Mouse (Mus musculus) kidney, embryonic 16.5 days (tissue): Measurements from ENCODE around the gene Isyna1. TPM values are rescaled to one million over a fixed set of nuclear protein-coding genes. Genes with fewer than 3 reads are reported as not detected.

Source experiments
- ATAC-seq: fragments of 200-750 bp; cut with Nextera tagmentation; 2 replicates; pipeline ENCODE4 v1.8.0; 2017; ENCODE audit warnings: moderate TSS enrichment; ENCODE audit not compliant: low FRiP score, low TSS enrichment
- H3K27ac ChIP-seq: fragments of 300-500 bp; sonication (generic); 2 replicates; pipeline ENCODE4 v1.5.1; 2014; ENCODE audit warnings: low read length
- H3K27me3 ChIP-seq: fragments of 300-500 bp; sonication (generic); 2 replicates; pipeline ENCODE4 v1.6.1; 2014; ENCODE audit warnings: low read length, control low read depth, mixed read lengths; ENCODE audit not compliant: insufficient read depth
- H3K36me3 ChIP-seq: fragments of 300-500 bp; sonication (generic); 2 replicates; pipeline ENCODE4 v1.6.1; 2014; ENCODE audit warnings: low read length, control low read depth, mixed read lengths; ENCODE audit not compliant: insufficient read depth
- H3K4me1 ChIP-seq: fragments of 300-500 bp; sonication (generic); 2 replicates; pipeline ENCODE4 v1.6.1; 2014; ENCODE audit warnings: low read length, control low read depth, mixed read lengths; ENCODE audit not compliant: insufficient read depth
- H3K4me2 ChIP-seq: fragments of 300-500 bp; sonication (generic); replicated peaks from 2 replicates; pipeline ENCODE4 v1.6.1; 2014; ENCODE audit warnings: low read depth, low read length
- H3K4me3 ChIP-seq: fragments of 300-500 bp; sonication (generic); 2 replicates; pipeline ENCODE4 v1.5.1; 2014; ENCODE audit warnings: mild to moderate bottlenecking, low read length
- H3K9ac ChIP-seq: fragments of 300-500 bp; sonication (generic); replicated peaks from 2 replicates; pipeline ENCODE4 v1.6.1; 2014; ENCODE audit warnings: low read length
- H3K9me3 ChIP-seq: fragments of 300-500 bp; sonication (generic); 2 replicates; pipeline ENCODE4 v1.6.1; 2016; ENCODE audit warnings: low read length, control low read depth
- WGBS: fragments of 180-500 bp; shearing (Covaris S2); extraction: QIAGEN DNeasy Blood & Tissue Kit; methylation state at CpG from one replicate; pipeline ENCODE4 v1.1.7; 2014; 5-methylcytosine and 5-hydroxymethylcytosine counted together
- polyA plus RNA-seq: library from polyadenylated mRNA; unstranded; fragments of >200 nt; fragmentation: Nextera tagmentation; extraction: Ambion mirVana; gene quantifications from 2 replicates; pipeline ENCODE4 v1.2.1, GENCODE M21; 2015

Gene Isyna1
- polyA plus RNA-seq, 1 experiment from 2014 or later: 217 TPM

GRCm38 (mm10) chr8:70629574-70630531 lies 35.7 kb downstream of the Isyna1 start:
- no peaks in the 10 kb centered on the region; the same call in 1 of the 2 replicates for H3K9me3 ChIP-seq
- H3K4me2 ChIP-seq: peak overlapping the region; percentile 70
- peaks cover 46% of the 10 kb centered on the region for H3K4me1 ChIP-seq
- ATAC-seq: peak; percentile 89
- H3K9ac ChIP-seq: peak overlapping the region; percentile 72
- 1% methylated on average over 60 of the region's 60 CpGs for WGBS
- H3K27ac ChIP-seq: peak overlapping the region; percentile 34
- H3K27me3 ChIP-seq: no peaks in the 10 kb centered on the region
- peak overlapping the region; percentile 60 for H3K4me3 ChIP-seq
- H3K36me3 ChIP-seq: no peaks in the 10 kb centered on the region

GRCm38 (mm10) chr8:70630532-70631381 lies 36.6 kb downstream of the Isyna1 start:
- Histone ChIP-seq H3K4me1 (peaks cover 49% of the 10 kb centered on the region), H3K9ac (0 out of 2 replicates have a peak overlapping the region, but pooled peaks have one; percentile 1), H3K27ac (peak overlapping the region; percentile 1; the same call in 1 of the 2 replicates), H3K9me3 (no peaks in the 10 kb centered on the region), H3K4me2 (peak overlapping the region; percentile 70), H3K27me3 (no peaks in the 10 kb centered on the region), H3K36me3 (no peaks in the 10 kb centered on the region), H3K4me3 (peak overlapping the region; percentile 60; the same call in 1 of the 2 replicates)
- ATAC-seq: peak; percentile 60; the same call in 1 of the 2 replicates
- 13% methylated on average over 22 of the region's 22 CpGs for WGBS

- 0 out of 2 replicates have a peak overlapping the region, but pooled peaks have one; percentile 10 for H3K4me3 ChIP-seq
Measured at GRCm38 (mm10) chr8:70631436-70631835, 37.3 kb downstream of the Isyna1 start.

GRCm38 (mm10) chr8:70632346-70632892 lies 38.2 kb downstream of the Isyna1 start, which contains the start of gene Gdf15:
TSS of gene Gdf15 (minus strand) at chr8:70632456.
- Histone ChIP-seq H3K4me1 (peaks cover 60% of the 10 kb centered on the region), H3K4me3 (0 out of 2 replicates have a peak within 1 kb of the TSS, but pooled peaks have one; percentile 10), H3K4me2 (peak within 1 kb of the TSS; percentile 70; the same call in 1 of the 2 replicates), H3K9ac (0 out of 2 replicates have a peak within 1 kb of the TSS, but pooled peaks have one; percentile 7), H3K36me3 (no peaks in the 10 kb centered on the region), H3K27me3 (no peaks in the 10 kb centered on the region), H3K27ac (no peak within 1 kb of the TSS), H3K9me3 (no peaks in the 10 kb centered on the region)
- ATAC-seq: no peak
- WGBS: 78% methylated on average over 6 of the region's 6 CpGs

More at GRCm38 (mm10) chr8:70631436-70631835, 37.3 kb downstream of the Isyna1 start:
- Histone ChIP-seq H3K27ac (no peak overlapping the region), H3K4me1 (peaks cover 52% of the 10 kb centered on the region), H3K4me2 (peak overlapping the region; percentile 70; the same call in 1 of the 2 replicates), H3K9ac (no peak overlapping the region), H3K36me3 (no peaks in the 10 kb centered on the region), H3K27me3 (no peaks in the 10 kb centered on the region), H3K9me3 (no peaks in the 10 kb centered on the region)
- no peak for ATAC-seq
- WGBS: 15% methylated on average over 24 of the region's 24 CpGs

- 38% methylated on average over 6 of the region's 6 CpGs for WGBS
- peaks cover 59% of the 10 kb centered on the region for H3K4me1 ChIP-seq
- no peak overlapping the region for H3K4me2 ChIP-seq
- H3K9ac ChIP-seq: 0 out of 2 replicates have a peak overlapping the region, but pooled peaks have one; percentile 2
- no peak for ATAC-seq
- peak overlapping the region; percentile 0; the same call in 1 of the 2 replicates for H3K27ac ChIP-seq
- no peaks in the 10 kb centered on the region for H3K9me3 ChIP-seq
- no peak overlapping the region for H3K4me3 ChIP-seq
- no peaks in the 10 kb centered on the region for H3K36me3 ChIP-seq
- no peaks in the 10 kb centered on the region for H3K27me3 ChIP-seq
Measured at GRCm38 (mm10) chr8:70634066-70634465, 39.9 kb downstream of the Isyna1 start.

GRCm38 (mm10) chr8:70635527-70635926 lies 41.4 kb downstream of the Isyna1 start:
- Histone ChIP-seq H3K36me3 (no peaks in the 10 kb centered on the region), H3K4me3 (no peak overlapping the region), H3K27ac (peak overlapping the region; percentile 81), H3K9me3 (no peaks in the 10 kb centered on the region), H3K9ac (0 out of 2 replicates have a peak overlapping the region, but pooled peaks have one; percentile 20), H3K4me2 (no peak overlapping the region), H3K27me3 (no peaks in the 10 kb centered on the region), H3K4me1 (peaks cover 48% of the 10 kb centered on the region)
- WGBS: 59% methylated on average over 6 of the region's 6 CpGs
- ATAC-seq: no peak

DNA sequence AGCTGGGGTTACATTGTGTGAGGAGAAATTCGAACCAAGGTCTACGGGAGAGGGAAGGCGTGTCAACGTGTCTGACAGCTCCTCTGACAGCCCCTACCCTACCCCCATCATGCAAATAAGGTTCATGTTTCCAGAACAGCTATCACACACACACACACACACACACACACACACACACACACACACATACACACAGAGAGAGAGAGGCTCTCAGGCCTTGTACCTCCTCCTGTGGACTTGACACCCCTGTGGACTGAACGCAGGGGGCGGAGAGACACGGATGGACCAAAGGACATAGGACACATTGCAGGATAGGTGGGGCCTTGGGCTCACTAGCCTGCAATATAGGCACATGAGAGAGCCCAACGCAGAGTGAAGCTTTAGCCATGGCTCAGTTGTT lies 42.7 kb downstream of the Isyna1 start:
- H3K4me1 ChIP-seq: peaks cover 35% of the 10 kb centered on the region
- 0 out of 2 replicates have a peak, but pooled peaks have one; percentile 69 for ATAC-seq
- H3K27me3 ChIP-seq: no peaks in the 10 kb centered on the region
- no peak overlapping the region for H3K9ac ChIP-seq
- 43% methylated on average over 8 of the region's 8 CpGs for WGBS
- H3K9me3 ChIP-seq: no peaks in the 10 kb centered on the region
- 0 out of 2 replicates have a peak overlapping the region, but pooled peaks have one; percentile 19 for H3K27ac ChIP-seq
- no peak overlapping the region for H3K4me3 ChIP-seq
- H3K4me2 ChIP-seq: no peak overlapping the region
- no peaks in the 10 kb centered on the region for H3K36me3 ChIP-seq

GRCm38 (mm10) chr8:70638752-70639151 lies 44.6 kb downstream of the Isyna1 start:
- Histone ChIP-seq H3K4me3 (no peak overlapping the region), H3K9ac (no peak overlapping the region), H3K4me2 (no peak overlapping the region), H3K36me3 (no peaks in the 10 kb centered on the region), H3K4me1 (peaks cover 29% of the 10 kb centered on the region), H3K27ac (no peak overlapping the region), H3K9me3 (no peaks in the 10 kb centered on the region), H3K27me3 (no peaks in the 10 kb centered on the region)
- WGBS: 58% methylated on average over 9 of the region's 9 CpGs
- ATAC-seq: no peak

- Histone ChIP-seq H3K9ac (no peak overlapping the region), H3K9me3 (no peaks in the 10 kb centered on the region), H3K4me1 (peaks cover 31% of the 10 kb centered on the region), H3K27ac (no peak overlapping the region), H3K27me3 (no peaks in the 10 kb centered on the region), H3K4me3 (no peak overlapping the region), H3K36me3 (no peaks in the 10 kb centered on the region), H3K4me2 (no peak overlapping the region)
- WGBS: 56% methylated on average over 3 of the region's 3 CpGs
- ATAC-seq: no peak
Measured at GRCm38 (mm10) chr8:70643019-70643418, 48.8 kb downstream of the Isyna1 start.
